Comparison of ENCODE assay signal across 9 mouse cellular contexts in the genomic region with DNA sequence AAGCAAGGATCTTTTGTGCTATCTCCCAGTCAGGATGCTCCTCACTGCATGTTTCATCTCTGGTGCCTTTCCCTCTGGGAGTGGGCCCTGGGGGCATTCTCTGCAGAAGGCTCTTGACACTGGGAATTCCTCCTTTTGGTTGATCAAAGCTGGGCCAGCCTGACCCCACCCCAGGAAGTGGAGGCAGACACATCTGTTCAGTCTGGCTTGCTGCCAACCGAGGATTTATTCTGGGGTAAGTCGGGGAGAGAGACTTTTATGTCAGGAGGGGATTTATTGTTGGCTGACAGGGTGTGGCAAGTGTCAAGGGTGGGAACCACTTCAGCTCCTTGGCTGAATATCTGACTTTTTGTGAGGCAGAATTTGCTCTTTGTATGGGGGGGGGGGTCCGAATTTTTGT.
A peak's percentile ranks its signal among the peaks of the same experiment; 100 is the strongest.
DNase-seq lines count a peak whose midpoint lies in the region; ATAC-seq lines count a peak whose summit lies in the region.
"Had no signal": no experiment of that assay in that cellular context is flagged by ENCODE, and none has a peak within 500 bp of the region (broad histone marks: within the 10 kb centered on the region; RNA-seq: fewer than 3 reads in every experiment).

No protein-coding gene starts in this region.

- H3K27ac ChIP-seq in embryonic facial prominence, embryonic 11.5 days (replicated peaks; ENCODE audit: low read depth, low read length), result no peak overlapping the region
- H3K27ac ChIP-seq: heart, embryonic 13.5 days had no signal

- H3K9me3 ChIP-seq in embryonic facial prominence, embryonic 11.5 days (replicated peaks; ENCODE audit: control insufficient read depth, low read length), result no peaks in the 10 kb centered on the region

- no peak overlapping the region for H3K4me2 ChIP-seq in embryonic facial prominence, embryonic 11.5 days (ENCODE audit: low read depth, low read length)
- H3K4me2 ChIP-seq: heart, embryonic 13.5 days had no signal

- intact Hi-C loops in left cerebral cortex, postnatal 4 days (cut with DNase I), result no loop called here
- intact Hi-C loops in left cerebral cortex, postnatal 25 days (cut with DNase I), result no loop called here

- no peaks in the 10 kb centered on the region for H3K27me3 ChIP-seq in embryonic facial prominence, embryonic 11.5 days (ENCODE audit: control insufficient read depth, insufficient read depth, low read length)
- H3K27me3 ChIP-seq: heart, embryonic 13.5 days had no signal

- H3K4me1 ChIP-seq in embryonic facial prominence, embryonic 11.5 days (ENCODE audit: control insufficient read depth, insufficient read depth, low read length), result no peaks in the 10 kb centered on the region

- H3K36me3 ChIP-seq in embryonic facial prominence, embryonic 11.5 days (replicated peaks; ENCODE audit: control insufficient read depth, insufficient read depth, low read depth, low read length), result no peaks in the 10 kb centered on the region
- H3K36me3 ChIP-seq: heart, embryonic 13.5 days had no signal

- DNase-seq in left cerebral cortex, postnatal 4 days, result peak; percentile 76
- no peak for DNase-seq in left cerebral cortex, adult 11 months (ENCODE audit: low spot score)
- DNase-seq in WW6 (ENCODE audit: low read depth, low spot score), result peak; percentile 67
- DNase-seq in embryonic facial prominence, embryonic 11.5 days (ENCODE audit: low spot score), result peak; percentile 56
- DNase-seq in kidney, postnatal 25 days, result peak; percentile 55 to 60
- no peak for DNase-seq in left cerebral cortex, postnatal 25 days (ENCODE audit: low spot score in 2 of 2)
- DNase-seq in layer of hippocampus, postnatal 14 days (ENCODE audit: low spot score in 2 of 2), result no peak

- H3K9ac ChIP-seq in embryonic facial prominence, embryonic 11.5 days (replicated peaks; ENCODE audit: low read length), result no peak overlapping the region
- H3K9ac ChIP-seq: heart, embryonic 13.5 days had no signal

- ATAC-seq in embryonic facial prominence, embryonic 11.5 days (replicated peaks; ENCODE audit: insufficient number of reproducible peaks, low FRiP score, low TSS enrichment, low read depth), result no peak
- no peak for ATAC-seq in CD4-positive, CD25-positive, alpha-beta regulatory T cell, adult 4 months

- WGBS in embryonic facial prominence, embryonic 11.5 days, result 30% methylated on average over 3 of the region's 3 CpGs

- no peak overlapping the region for H3K4me3 ChIP-seq in embryonic facial prominence, embryonic 11.5 days (ENCODE audit: low read depth, low read length)
- H3K4me3 ChIP-seq: heart, embryonic 13.5 days had no signal

Comparison
In these comparisons a context has a peak if more than half of its experiments do, and no peak if none do; other contexts are left out.
1. DNase-seq: peak in left cerebral cortex, postnatal 4 days (single experiment), WW6 (single experiment), embryonic facial prominence, embryonic 11.5 days (single experiment) and kidney, postnatal 25 days (2 of 2); none in left cerebral cortex, adult 11 months (single experiment), left cerebral cortex, postnatal 25 days (0 of 2) and layer of hippocampus, postnatal 14 days (0 of 2).